Mouse (Mus musculus) midbrain, embryonic 12.5 days (tissue): ENCODE measurements at regions not wholly inside any gene's neighbourhood (a gene's known extent, or its start where the extent isn't known, plus 50 kb on each side); places are given as distances from the start of the nearest gene placed in this dataset.

ENCODE experiments used
- ATAC-seq: fragments of 200-750 bp; cut with Nextera tagmentation; 2 replicates; pipeline ENCODE4 v1.8.0; 2017; ENCODE audit warnings: low read depth, moderate TSS enrichment, moderate library complexity; ENCODE audit not compliant: low FRiP score
- H3K27ac ChIP-seq: fragments of 300-500 bp; sonication (generic); replicated peaks from 2 replicates; pipeline ENCODE4 v1.5.1; 2016; ENCODE audit warnings: mild to moderate bottlenecking
- H3K27me3 ChIP-seq: fragments of 300-500 bp; sonication (generic); 2 replicates; pipeline ENCODE4 v1.6.1; 2016; ENCODE audit warnings: mild to moderate bottlenecking
- H3K36me3 ChIP-seq: fragments of 300-500 bp; sonication (generic); 2 replicates; pipeline ENCODE4 v1.6.1; 2016
- H3K4me1 ChIP-seq: fragments of 300-500 bp; sonication (generic); 2 replicates; pipeline ENCODE4 v1.6.1; 2016
- H3K4me2 ChIP-seq: fragments of 300-500 bp; sonication (generic); replicated peaks from 2 replicates; pipeline ENCODE4 v1.6.1; 2016; ENCODE audit warnings: mild to moderate bottlenecking, moderate library complexity
- H3K4me3 ChIP-seq: fragments of 300-500 bp; sonication (generic); 2 replicates; pipeline ENCODE4 v1.5.1; 2016; ENCODE audit warnings: mild to moderate bottlenecking
- H3K9ac ChIP-seq: fragments of 300-500 bp; sonication (generic); replicated peaks from 2 replicates; pipeline ENCODE4 v1.6.1; 2016; ENCODE audit warnings: mild to moderate bottlenecking, moderate library complexity
- H3K9me3 ChIP-seq: fragments of 300-500 bp; sonication (generic); 2 replicates; pipeline ENCODE4 v1.6.1; 2016; ENCODE audit warnings: mild to moderate bottlenecking
- WGBS: fragments of 180-500 bp; shearing (Covaris S2); methylation state at CpG from one replicate; pipeline ENCODE4 v1.1.7; 2016; 5-methylcytosine and 5-hydroxymethylcytosine counted together

- no peak for ATAC-seq
- WGBS, result 92% methylated on average over 6 of the region's 6 CpGs
Measured at GRCm38 (mm10) chr9:88277031-88277430, 50.0 kb upstream of the Nt5e start.

More at GRCm38 (mm10) chr9:88277031-88277430, 50.0 kb upstream of the Nt5e start:
- no peaks in the 10 kb centered on the region for H3K9me3 ChIP-seq
- no peak overlapping the region for H3K4me3 ChIP-seq
- no peak overlapping the region for H3K4me2 ChIP-seq
- H3K36me3 ChIP-seq, result no peaks in the 10 kb centered on the region
- no peaks in the 10 kb centered on the region for H3K4me1 ChIP-seq
- no peak overlapping the region for H3K27ac ChIP-seq
- no peaks in the 10 kb centered on the region for H3K27me3 ChIP-seq
- H3K9ac ChIP-seq, result no peak overlapping the region
